Mouse (Mus musculus) lung, adult 2 months (tissue): ENCODE results near the gene Prdm2.

Experiments
- CTCF ChIP-seq: fragments of 200-500 bp; IDR thresholded peaks from 2 replicates; pipeline ENCODE4 v1.5.1; 2011; ENCODE audit warnings: mild to moderate bottlenecking, low read length, control low read depth; ENCODE audit not compliant: insufficient read depth
- POLR2A ChIP-seq: fragments of 200-500 bp; IDR thresholded peaks from 2 replicates; pipeline ENCODE4 v1.6.1; 2011; ENCODE audit warnings: low read depth, mild to moderate bottlenecking, control low read depth, low read length, borderline replicate concordance; ENCODE audit errors: extremely low read depth

DNA sequence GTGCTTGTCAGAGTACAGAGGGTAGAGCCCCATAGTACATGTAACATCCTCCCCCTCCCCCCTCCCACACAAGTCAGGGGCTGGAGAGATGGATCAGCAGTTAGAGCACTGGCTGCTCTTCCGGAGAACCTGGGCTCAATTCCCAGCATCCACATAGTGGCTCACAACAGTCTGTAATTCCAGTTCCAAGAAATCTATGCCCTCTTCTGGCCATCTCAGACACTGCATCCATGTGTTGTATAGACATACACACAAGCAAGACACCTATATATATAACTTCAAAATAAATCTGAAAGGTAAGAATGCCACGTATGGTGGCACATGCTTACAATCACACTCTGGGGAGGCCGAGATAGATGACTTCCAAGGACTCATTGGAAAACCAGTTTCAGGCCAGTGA, 122.2 kb downstream of the Prdm2 start:
- TF ChIP-seq POLR2A (no peak), CTCF (no peak)
